Mouse (Mus musculus) cortical plate, adult 2 months (tissue): ENCODE results near the gene Slc10a3. TPM values are rescaled to one million over a fixed set of nuclear protein-coding genes. Genes with fewer than 3 reads are reported as not detected.

Experiments
- H3K27ac ChIP-seq: fragments of 200-500 bp; 2 replicates; pipeline ENCODE4 v1.5.1; 2012; ENCODE audit warnings: low read length, control low read depth, inconsistent platforms; ENCODE audit not compliant: insufficient read depth
- H3K4me1 ChIP-seq: fragments of 200-500 bp; 2 replicates; pipeline ENCODE4 v1.6.1; 2011; ENCODE audit warnings: low read length; ENCODE audit not compliant: control insufficient read depth, insufficient read depth
- H3K4me3 ChIP-seq: fragments of 200-500 bp; 2 replicates; pipeline ENCODE4 v1.5.1; 2011; ENCODE audit warnings: mild to moderate bottlenecking, low read length, control low read depth; ENCODE audit not compliant: insufficient read depth
- CTCF ChIP-seq: fragments of 200-500 bp; IDR thresholded peaks from 2 replicates; pipeline ENCODE4 v1.5.1; 2011; ENCODE audit warnings: mild to moderate bottlenecking, control low read depth, low read length; ENCODE audit not compliant: insufficient read depth; ENCODE audit errors: extremely low read depth
- POLR2A ChIP-seq: fragments of 200-500 bp; IDR thresholded peaks from 2 replicates; pipeline ENCODE4 v1.6.1; 2011; ENCODE audit warnings: mild to moderate bottlenecking, low read length, control low read depth; ENCODE audit not compliant: insufficient read depth; ENCODE audit errors: extremely low read depth
- polyA plus RNA-seq: library from polyadenylated mRNA; depleted of rRNA; stranded (reverse); fragments of >200 nt; gene quantifications from 2 replicates; pipeline ENCODE4 v1.2.3, GENCODE M21; 2012; rRNA removed

The Slc10a3 gene
- polyA plus RNA-seq: 4.2 and 5.2 TPM in 2 replicates

- Histone ChIP-seq H3K4me1 (no peaks in the 10 kb centered on the region; the same call in 1 of the 2 replicates), H3K27ac (no peak within 1 kb of the TSS), H3K4me3 (peak within 1 kb of the TSS; percentile 68)
- TF ChIP-seq POLR2A (peak; percentile 29; the same call in 1 of the 2 replicates), CTCF (no peak)
Measured at GRCm38 (mm10) chrX:74372888-74373549, at the start of gene Slc10a3, which contains the start of gene Ubl4a. Gene Slc10a3, minus strand, starts transcription at chrX:74373349. Gene Ubl4a, minus strand, starts transcription at chrX:74373218.

- TF ChIP-seq POLR2A (no peak), CTCF (peak; percentile 94)
- H3K4me1 ChIP-seq: no peaks in the 10 kb centered on the region
- no peak overlapping the region for H3K27ac ChIP-seq
- no peak overlapping the region for H3K4me3 ChIP-seq
Measured at GRCm38 (mm10) chrX:74413377-74413776, 40.2 kb upstream of the Slc10a3 start.

GRCm38 (mm10) chrX:74408340-74408739, 35.2 kb upstream of the Slc10a3 start:
- Histone ChIP-seq H3K27ac (no peak overlapping the region), H3K4me3 (no peak overlapping the region), H3K4me1 (no peaks in the 10 kb centered on the region)
- TF ChIP-seq CTCF: no peak
- TF ChIP-seq POLR2A: no peak

- Histone ChIP-seq H3K27ac (no peak overlapping the region), H3K4me1 (no peaks in the 10 kb centered on the region), H3K4me3 (no peak overlapping the region)
- TF ChIP-seq POLR2A (no peak), CTCF (no peak)
Measured at GRCm38 (mm10) chrX:74400136-74400535, 27.0 kb upstream of the Slc10a3 start.

- H3K4me3 ChIP-seq: peak within 1 kb of the TSS; percentile 60
- no peaks in the 10 kb centered on the region; the same call in 1 of the 2 replicates for H3K4me1 ChIP-seq
- H3K27ac ChIP-seq: 0 out of 2 replicates have a peak within 1 kb of the TSS, but pooled peaks have one; percentile 52
- TF ChIP-seq POLR2A (peak; percentile 88), CTCF (no peak)
Measured at GRCm38 (mm10) chrX:74392535-74393443, 19.6 kb upstream of the Slc10a3 start, which contains the start of the genes Fam3a and Ikbkg. Gene Fam3a, minus strand, starts transcription at chrX:74393272. Gene Ikbkg, plus strand, starts transcription at chrX:74393290.

- Histone ChIP-seq H3K4me1 (no peaks in the 10 kb centered on the region; the same call in 1 of the 2 replicates), H3K4me3 (no peak overlapping the region), H3K27ac (no peak overlapping the region)
- TF ChIP-seq CTCF (no peak), POLR2A (no peak)
Measured at GRCm38 (mm10) chrX:74388153-74388552, 15.0 kb upstream of the Slc10a3 start.

GRCm38 (mm10) chrX:74384451-74384850, 11.3 kb upstream of the Slc10a3 start:
- no peak overlapping the region for H3K27ac ChIP-seq
- TF ChIP-seq CTCF: no peak
- TF ChIP-seq POLR2A: no peak
- H3K4me1 ChIP-seq: no peaks in the 10 kb centered on the region
- H3K4me3 ChIP-seq: no peak overlapping the region

GRCm38 (mm10) chrX:74368209-74368909, 4.8 kb downstream of the Slc10a3 start:
- Histone ChIP-seq H3K4me3 (peak overlapping the region; percentile 91), H3K4me1 (no peaks in the 10 kb centered on the region; the same call in 1 of the 2 replicates)
- TF ChIP-seq CTCF (no peak), POLR2A (no peak)

GRCm38 (mm10) chrX:74367512-74367911, 5.6 kb downstream of the Slc10a3 start:
- TF ChIP-seq CTCF (no peak), POLR2A (no peak)
- Histone ChIP-seq H3K4me3 (peak overlapping the region; percentile 91), H3K4me1 (no peaks in the 10 kb centered on the region; the same call in 1 of the 2 replicates), H3K27ac (0 out of 2 replicates have a peak overlapping the region, but pooled peaks have one; percentile 38)

More at GRCm38 (mm10) chrX:74368209-74368909, 4.8 kb downstream of the Slc10a3 start:
- H3K27ac ChIP-seq: peak overlapping the region; percentile 38; the same call in 1 of the 2 replicates
